Mouse (Mus musculus) E14TG2a.4 (cell line): Measurements from ENCODE around the gene Tmigd1.

Source experiments
- H3K27me3 ChIP-seq: 2 replicates; pipeline ENCODE4 v1.6.1; 2014; ENCODE audit warnings: low read length, control low read depth; ENCODE audit not compliant: insufficient read depth
- H3K36me3 ChIP-seq: 2 replicates; pipeline ENCODE4 v1.6.1; 2014; ENCODE audit warnings: low read length, control low read depth; ENCODE audit not compliant: insufficient read depth
- H3K4me1 ChIP-seq: replicated peaks from 2 replicates; pipeline ENCODE4 v1.6.1; 2014; ENCODE audit warnings: low read depth, low read length, control low read depth
- H3K4me3 ChIP-seq: replicated peaks from 2 replicates; pipeline ENCODE4 v1.5.1; 2014; ENCODE audit warnings: mild to moderate bottlenecking, low read length
- H3K9me3 ChIP-seq: 2 replicates; pipeline ENCODE4 v1.6.1; 2014; ENCODE audit warnings: low read length, control low read depth
- CTCF ChIP-seq: conservative IDR thresholded peaks from 2 replicates; pipeline ENCODE4 v1.5.1; 2014; ENCODE audit warnings: low read length
- NANOG ChIP-seq: IDR thresholded peaks from 2 replicates; pipeline ENCODE4 v1.6.1; 2014; ENCODE audit warnings: borderline replicate concordance, low read length, mixed read lengths
- POU5F1 ChIP-seq: IDR thresholded peaks from 2 replicates; pipeline ENCODE4 v1.6.1; 2014; ENCODE audit warnings: low read length, borderline replicate concordance

Tmigd1 gene

GRCm38 (mm10) chr11:76873865-76874264, 28.1 kb upstream of the Tmigd1 start:
- H3K27me3 ChIP-seq: no peaks in the 10 kb centered on the region; the same call in 1 of the 2 replicates
- H3K4me3 ChIP-seq: no peak overlapping the region
- no peaks in the 10 kb centered on the region for H3K9me3 ChIP-seq
- H3K4me1 ChIP-seq: no peaks in the 10 kb centered on the region
- TF ChIP-seq POU5F1: no peak
- H3K36me3 ChIP-seq: no peaks in the 10 kb centered on the region

GRCm38 (mm10) chr11:76874766-76875165, 27.2 kb upstream of the Tmigd1 start:
- Histone ChIP-seq H3K4me3 (no peak overlapping the region), H3K36me3 (no peaks in the 10 kb centered on the region), H3K4me1 (no peaks in the 10 kb centered on the region), H3K27me3 (no peaks in the 10 kb centered on the region; the same call in 1 of the 2 replicates), H3K9me3 (no peaks in the 10 kb centered on the region)
- TF ChIP-seq NANOG (no peak), CTCF (no peak), POU5F1 (no peak)

GRCm38 (mm10) chr11:76879816-76880215, 22.1 kb upstream of the Tmigd1 start:
- H3K4me3 ChIP-seq: no peak overlapping the region
- H3K4me1 ChIP-seq: no peaks in the 10 kb centered on the region
- H3K9me3 ChIP-seq: no peaks in the 10 kb centered on the region
- H3K27me3 ChIP-seq: no peaks in the 10 kb centered on the region; the same call in 1 of the 2 replicates
- H3K36me3 ChIP-seq: no peaks in the 10 kb centered on the region
- TF ChIP-seq CTCF (no peak), NANOG (no peak), POU5F1 (no peak)

GRCm38 (mm10) chr11:76884451-76884850, 17.5 kb upstream of the Tmigd1 start:
- Histone ChIP-seq H3K9me3 (no peaks in the 10 kb centered on the region), H3K4me1 (0 out of 2 replicates have a peak, but pooled peaks cover under 1% of the 10 kb centered on the region), H3K36me3 (no peaks in the 10 kb centered on the region)

GRCm38 (mm10) chr11:76889339-76890164, 12.4 kb upstream of the Tmigd1 start:
- no peak overlapping the region for H3K4me3 ChIP-seq
- H3K4me1 ChIP-seq: peaks cover 17% of the 10 kb centered on the region
- TF ChIP-seq CTCF (no peak), POU5F1 (no peak), NANOG (no peak)
- H3K27me3 ChIP-seq: no peaks in the 10 kb centered on the region
- no peaks in the 10 kb centered on the region for H3K36me3 ChIP-seq
- no peaks in the 10 kb centered on the region for H3K9me3 ChIP-seq

More at GRCm38 (mm10) chr11:76884451-76884850, 17.5 kb upstream of the Tmigd1 start:
- no peak for TF ChIP-seq NANOG
- TF ChIP-seq CTCF: no peak
- TF ChIP-seq POU5F1: no peak
- no peaks in the 10 kb centered on the region for H3K27me3 ChIP-seq
- no peak overlapping the region for H3K4me3 ChIP-seq

- TF ChIP-seq NANOG: no peak
- no peak for TF ChIP-seq CTCF
- no peak for TF ChIP-seq POU5F1
Observed at GRCm38 (mm10) chr11:76891171-76891570, 10.8 kb upstream of the Tmigd1 start.

GRCm38 (mm10) chr11:76891738-76892349, 10.1 kb upstream of the Tmigd1 start:
- Histone ChIP-seq H3K27me3 (no peaks in the 10 kb centered on the region), H3K36me3 (no peaks in the 10 kb centered on the region), H3K9me3 (no peaks in the 10 kb centered on the region), H3K4me3 (no peak overlapping the region), H3K4me1 (peaks cover 17% of the 10 kb centered on the region)
- TF ChIP-seq CTCF: no peak
- TF ChIP-seq POU5F1: no peak
- no peak for TF ChIP-seq NANOG

More at GRCm38 (mm10) chr11:76891171-76891570, 10.8 kb upstream of the Tmigd1 start:
- Histone ChIP-seq H3K4me1 (peaks cover 17% of the 10 kb centered on the region), H3K36me3 (no peaks in the 10 kb centered on the region), H3K4me3 (no peak overlapping the region), H3K9me3 (no peaks in the 10 kb centered on the region), H3K27me3 (no peaks in the 10 kb centered on the region)

GRCm38 (mm10) chr11:76892972-76893371, 9.0 kb upstream of the Tmigd1 start:
- Histone ChIP-seq H3K4me3 (no peak overlapping the region), H3K27me3 (no peaks in the 10 kb centered on the region), H3K36me3 (no peaks in the 10 kb centered on the region), H3K9me3 (no peaks in the 10 kb centered on the region), H3K4me1 (peaks cover 17% of the 10 kb centered on the region)
- TF ChIP-seq NANOG (no peak), POU5F1 (no peak), CTCF (no peak)
